Mouse (Mus musculus) ES-Bruce4 (cell line): ENCODE measurements around the gene Lbhd2.

Experiments
- CTCF ChIP-seq: IDR thresholded peaks from one replicate; pipeline ENCODE4 v1.8.1; 2011; ENCODE audit warnings: low read depth, low read length
- EP300 ChIP-seq: IDR thresholded peaks from 2 replicates; pipeline ENCODE4 v1.6.1; 2011; ENCODE audit warnings: low read depth, low read length; ENCODE audit not compliant: insufficient read depth
- POLR2A ChIP-seq: IDR thresholded peaks from one replicate; pipeline ENCODE4 v1.8.1; 2011; ENCODE audit warnings: low read length; ENCODE audit not compliant: insufficient read depth

GRCm38 (mm10) chr12:111427438-111428113 lies 21.0 kb downstream of the Lbhd2 start:
- no peak for TF ChIP-seq CTCF
- TF ChIP-seq POLR2A, result no peak
- no peak for TF ChIP-seq EP300
